In genomic region chr13:35383624-35384018, GRCm38 (mm10) we compare ENCODE assay signal across 8 mouse cellular contexts.
DNase-seq lines count a peak whose midpoint lies in the region; ATAC-seq and TF ChIP-seq lines count a peak whose summit lies in the region.

No protein-coding gene starts in this region.

- no peaks in the 10 kb centered on the region for H3K27me3 ChIP-seq in hindbrain, postnatal 0 days (ENCODE audit: insufficient read depth, low read length)
- H3K27me3 ChIP-seq in hindbrain, embryonic 11.5 days (ENCODE audit: control insufficient read depth, insufficient read depth, low read length) = no peaks in the 10 kb centered on the region
- no peaks in the 10 kb centered on the region for H3K27me3 ChIP-seq in heart, embryonic 14.5 days (ENCODE audit: control insufficient read depth, insufficient read depth, low read length)
- no peaks in the 10 kb centered on the region for H3K27me3 ChIP-seq in midbrain, embryonic 10.5 days (ENCODE audit: low read depth, poor library complexity, severe bottlenecking)

- ATAC-seq in hindbrain, postnatal 0 days = no peak
- no peak for ATAC-seq in hindbrain, embryonic 11.5 days (ENCODE audit: low FRiP score)
- peak; percentile 91 for ATAC-seq in heart, embryonic 14.5 days (ENCODE audit: insufficient number of reproducible peaks, insufficient read depth, low FRiP score, low read depth)

- no peak for TF ChIP-seq CTCF in hindbrain, postnatal 0 days (IDR thresholded peaks at IDR 0.05; ENCODE audit: low read depth)
- no peak for TF ChIP-seq CTCF in brain, embryonic 14.5 days (IDR thresholded peaks at IDR 0.05; ENCODE audit: borderline replicate concordance, extremely low read depth, insufficient read depth, insufficient read length)

- no peaks in the 10 kb centered on the region for H3K9me3 ChIP-seq in hindbrain, postnatal 0 days (ENCODE audit: low read length)
- no peaks in the 10 kb centered on the region for H3K9me3 ChIP-seq in hindbrain, embryonic 11.5 days (ENCODE audit: control insufficient read depth, low read length)
- H3K9me3 ChIP-seq in heart, embryonic 14.5 days (ENCODE audit: control insufficient read depth, low read length) = no peaks in the 10 kb centered on the region
- no peaks in the 10 kb centered on the region for H3K9me3 ChIP-seq in midbrain, embryonic 10.5 days (replicated peaks)

- TF ChIP-seq POLR2A in brain, embryonic 14.5 days (IDR thresholded peaks at IDR 0.05; ENCODE audit: borderline replicate concordance, extremely low read depth, insufficient read depth, insufficient read length, poor library complexity, severe bottlenecking) = no peak

- H3K4me2 ChIP-seq in hindbrain, postnatal 0 days (ENCODE audit: low read depth, low read length) = no peak overlapping the region
- no peak overlapping the region for H3K4me2 ChIP-seq in hindbrain, embryonic 11.5 days (replicated peaks; ENCODE audit: low read depth, low read length)
- H3K4me2 ChIP-seq in heart, embryonic 14.5 days (ENCODE audit: low read length) = peak overlapping the region; percentile 57

- no peak overlapping the region for H3K9ac ChIP-seq in hindbrain, postnatal 0 days (replicated peaks; ENCODE audit: low read length)
- H3K9ac ChIP-seq in hindbrain, embryonic 11.5 days (ENCODE audit: low read depth, low read length) = no peak overlapping the region
- peak overlapping the region; percentile 42 for H3K9ac ChIP-seq in heart, embryonic 14.5 days (ENCODE audit: low read length)

- DNase-seq in hindbrain, postnatal 0 days (ENCODE audit: low spot score) = peak; percentile 10
- DNase-seq in hindbrain, embryonic 11.5 days (ENCODE audit: low spot score) = no peak
- peak; percentile 23 for DNase-seq in brain, embryonic 14.5 days (ENCODE audit: low read depth)
- DNase-seq in lung, postnatal 10 days = peak; percentile 72
- no peak for DNase-seq in thymus, postnatal 0 days (ENCODE audit: low spot score)
- DNase-seq in midbrain, embryonic 10.5 days (ENCODE audit: low spot score) = no peak
- DNase-seq in spleen, adult 18-20 months = no peak

- H3K36me3 ChIP-seq in hindbrain, postnatal 0 days (ENCODE audit: insufficient read depth, low read length) = no peaks in the 10 kb centered on the region
- H3K36me3 ChIP-seq in hindbrain, embryonic 11.5 days (ENCODE audit: control insufficient read depth, insufficient read depth, low read length) = no peaks in the 10 kb centered on the region
- H3K36me3 ChIP-seq in heart, embryonic 14.5 days (ENCODE audit: control insufficient read depth, insufficient read depth, low read length) = no peaks in the 10 kb centered on the region
- H3K36me3 ChIP-seq in midbrain, embryonic 10.5 days = no peaks in the 10 kb centered on the region

- no peak overlapping the region for H3K4me3 ChIP-seq in hindbrain, postnatal 0 days (ENCODE audit: low read length)
- no peak overlapping the region for H3K4me3 ChIP-seq in hindbrain, embryonic 11.5 days (ENCODE audit: low read depth, low read length)
- peak overlapping the region; percentile 11 to 22; a peak in 2 of 4 replicates for H3K4me3 ChIP-seq in heart, embryonic 14.5 days (ENCODE audit: control insufficient read depth in 1 of 2, insufficient read depth in 1 of 2, low read depth in 1 of 2, low read length in 2 of 2)
- H3K4me3 ChIP-seq in midbrain, embryonic 10.5 days = no peak overlapping the region

- 44% methylated on average over 8 of the region's 8 CpGs for WGBS in hindbrain, postnatal 0 days
- 66% methylated on average over 8 of the region's 8 CpGs for WGBS in hindbrain, embryonic 11.5 days
- 3% methylated on average over 8 of the region's 8 CpGs for WGBS in heart, embryonic 14.5 days
- WGBS in midbrain, embryonic 10.5 days = 70% methylated on average over 8 of the region's 8 CpGs

- no peaks in the 10 kb centered on the region for H3K4me1 ChIP-seq in hindbrain, postnatal 0 days (ENCODE audit: insufficient read depth, low read length)
- H3K4me1 ChIP-seq in hindbrain, embryonic 11.5 days (replicated peaks; ENCODE audit: control insufficient read depth, insufficient read depth, low read length) = no peaks in the 10 kb centered on the region
- peaks cover 15 to 20% of the 10 kb centered on the region in 2 experiments for H3K4me1 ChIP-seq in heart, embryonic 14.5 days (ENCODE audit: control insufficient read depth in 2 of 2, insufficient read depth in 2 of 2, low read length in 2 of 2)
- no peaks in the 10 kb centered on the region for H3K4me1 ChIP-seq in midbrain, embryonic 10.5 days

- H3K27ac ChIP-seq in hindbrain, postnatal 0 days = no peak overlapping the region
- no peak overlapping the region for H3K27ac ChIP-seq in hindbrain, embryonic 11.5 days (ENCODE audit: low read depth, low read length)
- peak overlapping the region; percentile 93 to 97 for H3K27ac ChIP-seq in heart, embryonic 14.5 days (replicated peaks in 1 of 2; ENCODE audit: control insufficient read depth in 1 of 2, insufficient read depth in 1 of 2, low read depth in 2 of 2, low read length in 2 of 2)
- H3K27ac ChIP-seq in midbrain, embryonic 10.5 days (replicated peaks) = no peak overlapping the region

Comparison
In these comparisons a context has a peak if more than half of its experiments do, and no peak if none do; other contexts are left out.
1. DNase-seq: peak in hindbrain, postnatal 0 days (single experiment), brain, embryonic 14.5 days (single experiment) and lung, postnatal 10 days (single experiment); none in hindbrain, embryonic 11.5 days (single experiment), thymus, postnatal 0 days (single experiment), midbrain, embryonic 10.5 days (single experiment) and spleen, adult 18-20 months (0 of 2).
2. H3K27ac ChIP-seq: peak in heart, embryonic 14.5 days (2 of 2); none in hindbrain, postnatal 0 days (single experiment), hindbrain, embryonic 11.5 days (single experiment) and midbrain, embryonic 10.5 days (single experiment).
3. H3K4me3 ChIP-seq: peak in heart, embryonic 14.5 days (2 of 2); none in hindbrain, postnatal 0 days (single experiment), hindbrain, embryonic 11.5 days (single experiment) and midbrain, embryonic 10.5 days (single experiment).